In the genomic region with DNA sequence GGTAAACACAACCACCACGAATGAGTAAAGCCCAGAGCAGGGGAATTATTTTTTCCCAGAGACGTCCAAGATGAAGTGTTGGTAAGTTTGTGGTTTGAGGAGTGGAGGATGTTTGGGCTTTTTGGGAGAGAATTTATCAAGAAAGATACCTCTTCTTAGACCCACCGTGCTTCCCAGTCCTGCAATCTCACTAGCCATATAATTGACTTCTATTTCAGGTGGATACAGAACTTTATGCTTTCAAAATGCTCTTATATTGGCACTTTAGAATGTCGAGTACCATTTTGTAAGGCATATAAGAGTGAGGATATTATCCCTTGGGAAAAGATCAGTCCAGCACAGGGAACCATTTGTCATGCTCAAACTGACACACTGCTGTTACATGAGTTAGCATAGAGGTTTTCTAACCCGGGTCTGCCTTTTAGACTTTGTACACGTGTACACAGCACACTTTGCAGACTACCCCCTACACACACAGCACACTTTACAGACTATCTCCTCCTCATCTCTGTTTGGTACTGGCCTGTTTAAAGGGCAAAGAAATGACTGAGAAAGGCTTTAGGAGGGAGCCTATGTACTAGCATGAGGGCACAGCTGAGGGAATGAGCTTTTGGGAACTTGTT, we compare ENCODE assay signal across 8 mouse cellular contexts. TPM values are rescaled to one million over a fixed set of nuclear protein-coding genes. Genes with fewer than 3 reads are reported as not detected.
DNase-seq lines count a peak whose midpoint lies in the region; ATAC-seq and TF ChIP-seq lines count a peak whose summit lies in the region.

No protein-coding gene starts in this region.

- no peaks in the 10 kb centered on the region for H3K27me3 ChIP-seq in kidney, postnatal 0 days (ENCODE audit: insufficient read depth, low read length)

- H3K9ac ChIP-seq in kidney, postnatal 0 days (ENCODE audit: low read depth, low read length) = peak overlapping the region; percentile 90

- H3K4me2 ChIP-seq in kidney, postnatal 0 days (ENCODE audit: low read length) = peak overlapping the region; percentile 90

- peak overlapping the region; percentile 95 for H3K27ac ChIP-seq in kidney, postnatal 0 days
- peak overlapping the region; percentile 75 for H3K27ac ChIP-seq in cortical plate, adult 2 months (ENCODE audit: insufficient read depth, low read length)

- 7% methylated on average over 6 of the region's 6 CpGs for WGBS in kidney, postnatal 0 days

- intact Hi-C loops in left cerebral cortex, postnatal 14 days (cut with DNase I) = no loop called here

- H3K4me3 ChIP-seq in kidney, postnatal 0 days (replicated peaks; ENCODE audit: low read depth, low read length) = peak overlapping the region; percentile 91
- H3K4me3 ChIP-seq in cortical plate, adult 2 months (ENCODE audit: insufficient read depth, low read length) = peak overlapping the region; percentile 77

- no peak for DNase-seq in kidney, postnatal 0 days (ENCODE audit: low spot score)
- DNase-seq in kidney, postnatal 4 days = no peak
- DNase-seq in induced T-regulatory cell, adult 2 months (ENCODE audit: low read depth) = peak; percentile 25
- peak; percentile 26 for DNase-seq in naive thymus-derived CD4-positive, alpha-beta T cell, adult 2 months (ENCODE audit: low read depth)
- no peak for DNase-seq in left cerebral cortex, postnatal 14 days (ENCODE audit: low spot score in 2 of 2)
- no peak for DNase-seq in natural killer cell, adult 2 months (ENCODE audit: low spot score in 2 of 2)
- no peak for DNase-seq in adrenal gland, postnatal 36 days

- no peak for TF ChIP-seq POLR2A in cortical plate, adult 2 months (IDR thresholded peaks at IDR 0.05; ENCODE audit: extremely low read depth, insufficient read depth, low read length)

- H3K4me1 ChIP-seq in kidney, postnatal 0 days (replicated peaks; ENCODE audit: insufficient read depth, low read length) = peaks cover 9% of the 10 kb centered on the region
- H3K4me1 ChIP-seq in cortical plate, adult 2 months (ENCODE audit: control insufficient read depth, insufficient read depth, low read length) = peaks cover 14% of the 10 kb centered on the region

- ATAC-seq in kidney, postnatal 0 days (replicated peaks; ENCODE audit: low FRiP score, low read depth) = no peak

- H3K36me3 ChIP-seq in kidney, postnatal 0 days (ENCODE audit: insufficient read depth, low read length) = no peaks in the 10 kb centered on the region

- no peak for TF ChIP-seq CTCF in kidney, postnatal 0 days (IDR thresholded peaks at IDR 0.05; ENCODE audit: low read depth)
- no peak for TF ChIP-seq CTCF in cortical plate, adult 2 months (IDR thresholded peaks at IDR 0.05; ENCODE audit: extremely low read depth, insufficient read depth, low read length)

- H3K9me3 ChIP-seq in kidney, postnatal 0 days (replicated peaks; ENCODE audit: low read length) = no peaks in the 10 kb centered on the region

RNA-seq across cellular contexts. Expression of gene Plekho1, which starts 0.8 kb away (rescaled TPM):
- 41.5 and 42.5 TPM in 2 replicates for polyA plus RNA-seq in kidney, postnatal 0 days (2015; fragmentation: Nextera tagmentation; extraction: Ambion mirVana)
- polyA plus RNA-seq in cortical plate, adult 2 months (2012; rRNA removed) = 133 and 134 TPM in 2 replicates
- total RNA-seq in left cerebral cortex, postnatal 14 days (2021) = 10 to 100 TPM; 67.5 to 69.7 TPM
- 10 to 100 TPM; 18.5 to 29.8 TPM for total RNA-seq in adrenal gland, postnatal 36 days (2021)

Comparison
In these comparisons a context has a peak if more than half of its experiments do, and no peak if none do; other contexts are left out.
1. DNase-seq: peak in induced T-regulatory cell, adult 2 months (single experiment) and naive thymus-derived CD4-positive, alpha-beta T cell, adult 2 months (single experiment); none in kidney, postnatal 0 days (single experiment), kidney, postnatal 4 days (0 of 2), left cerebral cortex, postnatal 14 days (0 of 2), natural killer cell, adult 2 months (0 of 2) and adrenal gland, postnatal 36 days (0 of 2).